Mouse (Mus musculus) kidney, adult 9 months (tissue): Measurements from ENCODE around the gene Nat8f4.

ENCODE experiments used
- DNase-seq: peaks from one replicate; pipeline ENCODE4 v3.0.0; 2022

Nat8f4 gene

GRCm38 (mm10) chr6:85904642-85905061, at the start of gene Nat8f4:
TSS of gene Nat8f4 (minus strand) at chr6:85904884.
- DNase-seq, result peak; percentile 92

GRCm38 (mm10) chr6:85948549-85948948, 43.9 kb upstream of the Nat8f4 start:
- no peak for DNase-seq

- DNase-seq, result no peak
Observed at GRCm38 (mm10) chr6:85942469-85942868, 37.8 kb upstream of the Nat8f4 start.

- DNase-seq, result no peak
Observed at GRCm38 (mm10) chr6:85938701-85939100, 34.0 kb upstream of the Nat8f4 start.

- DNase-seq, result peak; percentile 95
Observed at GRCm38 (mm10) chr6:85936508-85937465, 32.1 kb upstream of the Nat8f4 start.

GRCm38 (mm10) chr6:85935646-85936045, 31.0 kb upstream of the Nat8f4 start:
- no peak for DNase-seq

GRCm38 (mm10) chr6:85934047-85934446, 29.4 kb upstream of the Nat8f4 start:
- DNase-seq, result peak; percentile 95

- peak; percentile 90 for DNase-seq
Observed at GRCm38 (mm10) chr6:85929312-85929711, 24.6 kb upstream of the Nat8f4 start.

GRCm38 (mm10) chr6:85927476-85928464, 23.1 kb upstream of the Nat8f4 start:
- DNase-seq, result peak; percentile 91

- peak; percentile 31 for DNase-seq
Observed at GRCm38 (mm10) chr6:85926709-85927108, 22.0 kb upstream of the Nat8f4 start.

- DNase-seq, result no peak
Observed at GRCm38 (mm10) chr6:85923643-85924042, 19.0 kb upstream of the Nat8f4 start.

- peak; percentile 85 for DNase-seq
Observed at GRCm38 (mm10) chr6:85919401-85919800, 14.7 kb upstream of the Nat8f4 start.

GRCm38 (mm10) chr6:85918341-85918740, 13.7 kb upstream of the Nat8f4 start:
- peak; percentile 18 for DNase-seq

- DNase-seq, result peak; percentile 81
Observed at GRCm38 (mm10) chr6:85916596-85916995, 11.9 kb upstream of the Nat8f4 start.

GRCm38 (mm10) chr6:85915539-85916513, 11.1 kb upstream of the Nat8f4 start, which contains the start of gene Nat8f1:
TSS of gene Nat8f1 (minus strand) at chr6:85915687.
- DNase-seq, result peak; percentile 96

- no peak for DNase-seq
Observed at GRCm38 (mm10) chr6:85915141-85915538, 10.5 kb upstream of the Nat8f4 start.

- DNase-seq, result peak; percentile 66
Observed at GRCm38 (mm10) chr6:85911587-85911986, 6.9 kb upstream of the Nat8f4 start, which contains the start of gene Tprkb. TSS of gene Tprkb (plus strand) at chr6:85911865.

- peak; percentile 40 for DNase-seq
Observed at GRCm38 (mm10) chr6:85909704-85910103, 5.0 kb upstream of the Nat8f4 start.

- DNase-seq, result peak; percentile 79
Observed at GRCm38 (mm10) chr6:85908341-85908740, 3.7 kb upstream of the Nat8f4 start.

- peak; percentile 48 for DNase-seq
Observed at GRCm38 (mm10) chr6:85906911-85907351, 2.2 kb upstream of the Nat8f4 start.

GRCm38 (mm10) chr6:85902303-85902702, 2.4 kb downstream of the Nat8f4 start:
- DNase-seq, result no peak
